Comparison of ENCODE assay signal across 9 mouse cellular contexts in genomic region chr2:157468130-157468796, GRCm38 (mm10). TPM values are rescaled to one million over a fixed set of nuclear protein-coding genes. Genes with fewer than 3 reads are reported as not detected.
DNase-seq lines count a peak whose midpoint lies in the region; ATAC-seq and TF ChIP-seq lines count a peak whose summit lies in the region.
"Had no signal": no experiment of that assay in that cellular context is flagged by ENCODE, and none has a peak within 500 bp of the region (broad histone marks: within the 10 kb centered on the region; RNA-seq: fewer than 3 reads in every experiment).

No protein-coding gene starts in this region.

- H3K4me2 ChIP-seq in kidney, embryonic 14.5 days (replicated peaks; ENCODE audit: low read depth, low read length): no peak overlapping the region
- H3K4me2 ChIP-seq in CH12.LX (ENCODE audit: insufficient read depth, low read depth, poor library complexity, severe bottlenecking): no peak overlapping the region
- H3K4me2 ChIP-seq: limb, embryonic 15.5 days had no signal

- no peak for ATAC-seq in kidney, embryonic 14.5 days (ENCODE audit: low FRiP score, low TSS enrichment)
- no peak; the same call in 1 of the 2 replicates for ATAC-seq in megakaryocyte progenitor cell, adult 5-6 weeks (replicated peaks; ENCODE audit: poor library complexity)

- no peaks in the 10 kb centered on the region for H3K27me3 ChIP-seq in kidney, embryonic 14.5 days (ENCODE audit: control insufficient read depth, insufficient read depth, low read length)
- peaks cover 84% of the 10 kb centered on the region for H3K27me3 ChIP-seq in CH12.LX (replicated peaks)
- H3K27me3 ChIP-seq: limb, embryonic 15.5 days had no signal

- H3K9ac ChIP-seq in kidney, embryonic 14.5 days (ENCODE audit: low read depth, low read length): no peak overlapping the region
- H3K9ac ChIP-seq in CH12.LX (ENCODE audit: insufficient read depth, low read depth): no peak overlapping the region
- H3K9ac ChIP-seq: limb, embryonic 15.5 days had no signal

- peak; percentile 51 to 72 for TF ChIP-seq CTCF in CH12.LX (conservative IDR thresholded peaks at IDR 0.05 in 1 of 2, IDR thresholded peaks at IDR 0.05 in 1 of 2; ENCODE audit: low read depth in 2 of 2, low read length in 2 of 2)
- peak; percentile 73 for TF ChIP-seq CTCF in bone marrow, adult 2 months (IDR thresholded peaks at IDR 0.05; ENCODE audit: control insufficient read depth, insufficient read depth, low read length)

- H3K27ac ChIP-seq in kidney, embryonic 14.5 days (ENCODE audit: low read depth, low read length): no peak overlapping the region
- H3K27ac ChIP-seq in CH12.LX (ENCODE audit: insufficient read depth, low read depth): no peak overlapping the region
- no peak overlapping the region for H3K27ac ChIP-seq in bone marrow, adult 2 months (ENCODE audit: control insufficient read depth, insufficient read depth, low read depth, low read length, poor library complexity)
- H3K27ac ChIP-seq: limb, embryonic 15.5 days had no signal

- in situ Hi-C loops in CH12.LX (cut with MboI; ENCODE audit: low pct_ligation_motif_present, low pct_unique_long_range_greater_than_20kb, low sequenced_read_pairs): loop anchor here (10.0 kb wide), 1 partner anchor 107 kb away; the partner anchor contains the start of gene Blcap

- H3K9me3 ChIP-seq in kidney, embryonic 14.5 days (ENCODE audit: control insufficient read depth, low read length): no peaks in the 10 kb centered on the region
- no peaks in the 10 kb centered on the region for H3K9me3 ChIP-seq in CH12.LX (replicated peaks; ENCODE audit: low read length)
- H3K9me3 ChIP-seq: limb, embryonic 15.5 days had no signal

- 73% methylated on average over 8 of the region's 8 CpGs for WGBS in kidney, embryonic 14.5 days
- WGBS in bone marrow, adult 2 months: 76% methylated on average over 8 of the region's 8 CpGs

- peak; percentile 62 for TF ChIP-seq RAD21 in CH12.LX (IDR thresholded peaks at IDR 0.05; ENCODE audit: low read depth, low read length)

- H3K79me2 ChIP-seq in CH12.LX (replicated peaks; ENCODE audit: control insufficient read depth, extremely low read depth, insufficient read depth, poor library complexity, severe bottlenecking): no peaks in the 10 kb centered on the region

- TF ChIP-seq POLR2A in CH12.LX (IDR thresholded peaks at IDR 0.05; ENCODE audit: low read depth, low read length): no peak
- TF ChIP-seq POLR2A in bone marrow, adult 2 months (IDR thresholded peaks at IDR 0.05; ENCODE audit: borderline replicate concordance, control insufficient read depth, low read depth, low read length): no peak

- H3K4me3 ChIP-seq in kidney, embryonic 14.5 days (ENCODE audit: low read length): no peak overlapping the region
- H3K4me3 ChIP-seq in CH12.LX (replicated peaks in 1 of 3; ENCODE audit: low read depth in 2 of 3, low read length in 2 of 3, poor library complexity in 1 of 3): no peak overlapping the region
- H3K4me3 ChIP-seq in bone marrow, adult 2 months (replicated peaks; ENCODE audit: control insufficient read depth, low read depth, low read length): no peak overlapping the region
- H3K4me3 ChIP-seq: limb, embryonic 15.5 days had no signal

- dilution Hi-C loops in CH12.LX (cut with MboI; ENCODE audit: extremely low pct_ligation_motif_present, extremely low pct_unique_long_range_greater_than_20kb, low sequenced_read_pairs): no loop called here

- peak; percentile 48 for DNase-seq in kidney, adult 18-20 months
- DNase-seq in CH12.LX (ENCODE audit: extremely low read depth): peak; percentile 24
- peak; percentile 50 for DNase-seq in naive thymus-derived CD4-positive, alpha-beta T cell, adult 2 months (ENCODE audit: low read depth)
- DNase-seq in layer of hippocampus, postnatal 10 days (ENCODE audit: low spot score in 2 of 2): no peak
- DNase-seq in right cerebral cortex, postnatal 10 days (ENCODE audit: low spot score in 2 of 2): no peak

- H3K4me1 ChIP-seq in kidney, embryonic 14.5 days (ENCODE audit: control insufficient read depth, insufficient read depth, low read length): peaks cover 33% of the 10 kb centered on the region
- H3K4me1 ChIP-seq in CH12.LX (ENCODE audit: control insufficient read depth in 1 of 2, insufficient read depth in 2 of 2): peaks cover under 1 to 2% of the 10 kb centered on the region in 2 experiments
- H3K4me1 ChIP-seq in bone marrow, adult 2 months (ENCODE audit: control insufficient read depth, insufficient read depth, low read length): no peaks in the 10 kb centered on the region

- H3K36me3 ChIP-seq in kidney, embryonic 14.5 days (ENCODE audit: control insufficient read depth, insufficient read depth, low read length): peaks cover 56% of the 10 kb centered on the region
- no peaks in the 10 kb centered on the region for H3K36me3 ChIP-seq in CH12.LX (replicated peaks in 1 of 2; ENCODE audit: control insufficient read depth in 1 of 2, insufficient read depth in 1 of 2, low read length in 1 of 2)

- no peak for TF ChIP-seq EP300 in CH12.LX (IDR thresholded peaks at IDR 0.05; ENCODE audit: low read length)

TF ChIP-seq in CH12.LX, 34 proteins besides CTCF, POLR2A, EP300 and RAD21:
- no peak for TF ChIP-seq JUND (conservative IDR thresholded peaks at IDR 0.05; ENCODE audit: low read depth, low read length)
- TF ChIP-seq TCF12 (IDR thresholded peaks at IDR 0.05; ENCODE audit: low read depth, low read length): no peak
- peak; percentile 49 for TF ChIP-seq SMC3 (IDR thresholded peaks at IDR 0.05; ENCODE audit: low read depth, low read length)

RNA-seq across cellular contexts. Expression of gene Src, which starts 50.0 kb away (rescaled TPM):
- polyA plus RNA-seq in kidney, embryonic 14.5 days (2014; fragmentation: Nextera tagmentation; extraction: Ambion mirVana): 13.5 and 17.5 TPM in 2 replicates
- total RNA-seq in CH12.LX (2012; rRNA removed) (0.25 and 0.29 TPM in 2 replicates), CH12.LX (2014; rRNA removed) (0.20 and 0.31 TPM in 2 replicates)
- polyA plus RNA-seq in CH12.LX (2012; ENCODE audit: insufficient read length, low read depth): 0.37 and 0.38 TPM in 2 replicates
- polyA plus RNA-seq in bone marrow, adult 2 months (2011; ENCODE audit: insufficient read depth, insufficient read length, low replicate concordance, missing spikeins): 13.7 and 15.4 TPM in 2 replicates
- 100 to 1,000 TPM in 1 of 2 experiments, 10 to 100 TPM in 1; 92.7 to 101 TPM for total RNA-seq in layer of hippocampus, postnatal 10 days (2021)
- total RNA-seq in megakaryocyte progenitor cell, adult 5-6 weeks (2015): 0.27 TPM in 1 of 2 replicates, not detected in the other
- 0.07 TPM in 1 of 2 replicates, not detected in the other for total RNA-seq in megakaryocyte progenitor cell, adult 5-6 weeks (2017)

Comparison
In these comparisons a context has a peak if more than half of its experiments do, and no peak if none do; other contexts are left out.
1. DNase-seq: peak in kidney, adult 18-20 months (single experiment), CH12.LX (single experiment) and naive thymus-derived CD4-positive, alpha-beta T cell, adult 2 months (single experiment); none in layer of hippocampus, postnatal 10 days (0 of 2) and right cerebral cortex, postnatal 10 days (0 of 2).
2. RNA of gene Src, which starts 50.0 kb away (total RNA-seq): 92.7 to 101 TPM in layer of hippocampus, postnatal 10 days; 0.07 to 0.27 TPM in megakaryocyte progenitor cell, adult 5-6 weeks and 0.20 to 0.31 TPM in CH12.LX; every median in the first group is over 10 times any median in the second.